Mouse (Mus musculus): ENCODE results near the gene Nxnl2. TPM values are rescaled to one million over a fixed set of nuclear protein-coding genes. Genes with fewer than 3 reads are reported as not detected.

The Nxnl2 gene
- total RNA-seq (2021) = 1 to 10 TPM; 1.3 to 3.3 TPM

- intact Hi-C loops (cut with DNase I) = loop anchor here (5.0 kb wide), 2 partner anchors 69 to 209 kb away; partner anchors contain the start of gene Spin1
- peak; percentile 56 to 61 for DNase-seq
These were observed at the start of gene Nxnl2 for GRCm38 (mm10) chr13:51170691-51171680. Nxnl2 (plus strand) TSS chr13:51171022.

DNA sequence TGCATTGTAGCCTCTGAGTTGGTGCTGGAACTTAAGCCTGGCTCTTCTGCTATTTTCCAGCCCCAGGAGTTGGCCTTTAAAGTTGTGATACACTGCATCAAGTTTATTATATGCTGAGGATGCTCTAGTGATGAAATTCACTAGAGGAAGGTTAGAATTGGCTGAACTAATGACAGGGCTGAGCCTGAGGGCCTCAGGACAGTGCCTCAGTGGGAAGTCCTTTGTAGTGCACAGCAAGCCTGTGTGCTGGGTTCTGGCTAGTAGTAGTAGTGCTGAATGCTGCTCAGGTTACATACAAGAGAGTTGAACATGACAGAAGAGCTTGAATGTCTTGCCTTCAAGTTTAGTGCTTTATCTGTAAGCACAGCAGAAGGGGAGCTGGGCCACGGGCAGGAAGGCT is 48.9 kb upstream of the Nxnl2 start:
- no peak for DNase-seq
- intact Hi-C loops (cut with DNase I) = no loop called here

DNA sequence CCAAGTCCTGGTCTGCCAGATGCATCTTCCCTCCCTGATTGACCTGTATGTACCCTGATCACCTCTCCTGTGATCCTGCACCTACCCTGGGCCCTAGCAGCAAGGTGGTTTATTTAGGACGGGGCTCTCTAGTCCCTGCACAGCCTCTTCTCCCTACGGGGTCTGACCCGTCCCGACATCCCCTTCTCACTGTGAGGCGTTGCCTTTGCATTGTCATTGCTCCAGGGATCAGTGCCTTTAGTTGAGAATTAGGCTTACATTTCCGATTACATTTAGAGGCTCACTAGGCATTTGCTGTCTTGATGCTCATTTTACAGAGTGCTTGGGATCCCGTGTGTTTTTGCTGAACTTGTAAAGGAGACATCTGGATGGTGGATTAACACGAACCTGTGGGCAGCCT is 48.1 kb upstream of the Nxnl2 start:
- intact Hi-C loops (cut with DNase I) = no loop called here
- no peak for DNase-seq

- intact Hi-C loops (cut with DNase I) = no loop called here
These were observed 45.5 kb upstream of the Nxnl2 start for GRCm38 (mm10) chr13:51125357-51125756.

DNA sequence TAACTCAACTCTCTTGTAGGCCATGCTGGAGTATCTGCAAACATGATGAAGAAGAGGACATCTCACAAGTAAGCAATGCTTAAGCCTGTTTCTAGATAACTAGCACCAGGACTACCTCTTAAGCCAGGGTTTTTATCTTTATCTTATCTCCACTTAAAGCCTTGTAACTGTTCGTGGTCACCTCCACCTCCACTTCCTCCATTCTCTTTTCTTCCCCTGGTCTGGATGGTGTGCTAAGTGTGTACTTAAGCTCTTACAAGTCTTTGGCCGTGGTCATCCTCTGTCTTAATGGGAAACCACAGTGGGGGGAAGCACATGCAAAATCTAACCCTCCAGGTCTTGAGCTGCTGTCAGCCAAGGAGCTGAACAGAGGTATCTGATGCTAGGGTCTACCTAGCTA is 42.9 kb upstream of the Nxnl2 start:
- intact Hi-C loops (cut with DNase I) = no loop called here

More at GRCm38 (mm10) chr13:51125357-51125756, 45.5 kb upstream of the Nxnl2 start:
- no peak for DNase-seq

GRCm38 (mm10) chr13:51128417-51128816 is 42.4 kb upstream of the Nxnl2 start:
- intact Hi-C loops (cut with DNase I) = no loop called here
- no peak for DNase-seq

More for the DNA sequence above, 42.9 kb upstream of the Nxnl2 start:
- DNase-seq = no peak

GRCm38 (mm10) chr13:51131179-51131578 is 39.6 kb upstream of the Nxnl2 start:
- intact Hi-C loops (cut with DNase I) = no loop called here
- no peak for DNase-seq

DNA sequence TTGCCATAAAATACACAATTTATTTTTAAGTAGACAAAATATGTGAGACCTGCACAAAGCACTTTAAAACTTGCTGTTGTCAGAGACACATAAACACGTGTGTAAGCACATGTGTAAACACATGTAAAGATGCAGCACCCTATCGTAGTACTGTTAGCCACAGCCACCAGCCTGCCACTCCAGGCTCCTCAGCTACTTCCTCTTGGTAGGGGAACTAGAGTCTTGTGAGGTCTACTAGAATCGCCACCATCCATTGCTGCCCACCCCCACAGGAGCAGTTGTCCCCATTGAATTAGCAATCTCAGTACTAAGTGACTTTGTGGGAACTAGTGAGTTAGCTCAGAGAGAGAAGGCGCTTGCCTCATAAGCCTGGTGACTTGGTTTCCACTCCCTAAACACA is 34.5 kb upstream of the Nxnl2 start:
- DNase-seq = no peak
- intact Hi-C loops (cut with DNase I) = no loop called here

- no peak for DNase-seq
- intact Hi-C loops (cut with DNase I) = no loop called here
These were observed 33.7 kb upstream of the Nxnl2 start for GRCm38 (mm10) chr13:51136996-51137701.

- intact Hi-C loops (cut with DNase I) = no loop called here
- DNase-seq = no peak
These were observed 33.2 kb upstream of the Nxnl2 start for GRCm38 (mm10) chr13:51137702-51138031.

- intact Hi-C loops (cut with DNase I) = no loop called here
- DNase-seq = no peak
These were observed 23.7 kb upstream of the Nxnl2 start for GRCm38 (mm10) chr13:51147106-51147505.

GRCm38 (mm10) chr13:51152966-51153669 is 17.7 kb upstream of the Nxnl2 start:
- DNase-seq = no peak
- intact Hi-C loops (cut with DNase I) = no loop called here

DNA sequence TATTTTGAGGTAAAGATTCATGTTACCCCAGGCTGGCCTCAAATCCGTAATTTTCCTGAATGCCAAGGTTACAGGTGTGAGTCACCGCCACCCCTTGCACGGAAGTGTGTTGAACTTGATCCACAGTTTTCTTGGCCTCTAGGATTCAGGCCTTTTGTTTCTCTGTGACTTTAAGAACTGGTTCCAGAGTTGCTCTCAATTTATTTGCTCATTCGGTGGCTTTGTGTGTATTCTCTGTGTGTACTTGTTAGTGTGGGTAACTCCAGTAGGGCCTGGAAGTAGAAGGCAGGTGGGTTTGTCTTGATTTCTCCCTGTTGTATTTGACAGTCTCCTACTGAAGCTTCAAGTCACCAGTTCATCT is 17.2 kb upstream of the Nxnl2 start:
- intact Hi-C loops (cut with DNase I) = no loop called here
- DNase-seq = no peak

GRCm38 (mm10) chr13:51155178-51156013 is 15.4 kb upstream of the Nxnl2 start:
- DNase-seq = peak; percentile 48 to 49
- intact Hi-C loops (cut with DNase I) = no loop called here

DNA sequence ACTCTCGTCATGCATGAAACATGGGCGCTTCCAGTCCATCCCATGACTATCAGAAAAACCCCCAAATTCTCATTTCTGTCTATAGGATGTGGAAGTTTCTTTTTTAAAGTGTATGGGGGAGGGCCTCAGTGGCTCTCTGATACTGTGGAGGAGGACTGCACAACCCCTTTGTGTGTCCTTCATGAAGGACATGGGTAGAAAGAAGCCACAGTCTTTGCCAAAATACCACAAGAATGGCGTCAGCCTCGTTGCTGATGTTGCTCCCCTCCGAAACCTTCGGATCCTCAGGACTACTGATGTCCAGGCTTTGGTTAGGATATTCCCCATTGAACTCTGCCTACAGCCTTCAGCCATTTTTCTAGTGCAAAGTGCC is 14.8 kb upstream of the Nxnl2 start:
- no peak for DNase-seq
- intact Hi-C loops (cut with DNase I) = no loop called here

GRCm38 (mm10) chr13:51157291-51157690 is 13.5 kb upstream of the Nxnl2 start:
- DNase-seq = no peak
- intact Hi-C loops (cut with DNase I) = no loop called here

DNA sequence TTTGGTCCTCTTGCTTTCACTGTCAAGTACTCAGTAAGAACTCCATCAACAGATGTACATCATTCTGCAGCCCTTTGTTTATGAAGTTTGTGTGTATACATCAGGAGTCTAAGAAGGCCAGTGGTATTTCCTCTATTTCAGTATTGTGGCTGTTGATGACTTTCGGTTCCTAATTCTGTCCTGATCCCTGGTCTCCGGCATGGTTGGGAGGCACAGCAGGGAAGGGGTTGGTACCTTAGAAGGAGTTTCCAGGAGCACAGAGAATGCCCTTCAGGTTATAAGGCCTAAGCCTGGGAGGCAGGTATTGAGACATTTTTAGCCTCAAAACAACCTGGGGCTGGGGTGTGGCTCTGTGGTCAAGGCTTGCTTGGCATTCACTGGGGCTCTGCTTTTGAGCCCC is 9.2 kb upstream of the Nxnl2 start:
- DNase-seq = no peak
- intact Hi-C loops (cut with DNase I) = no loop called here

- DNase-seq = no peak
- intact Hi-C loops (cut with DNase I) = no loop called here
These were observed 8.6 kb upstream of the Nxnl2 start for GRCm38 (mm10) chr13:51162246-51162645.

- no peak for DNase-seq
- intact Hi-C loops (cut with DNase I) = no loop called here
These were observed 4.1 kb upstream of the Nxnl2 start for GRCm38 (mm10) chr13:51166711-51167110.

- intact Hi-C loops (cut with DNase I) = loop anchor here (5.0 kb wide), 2 partner anchors 68 to 208 kb away; partner anchors contain the start of gene Spin1
These were observed 607 bp upstream of the Nxnl2 start for GRCm38 (mm10) chr13:51170215-51170614.

More at GRCm38 (mm10) chr13:51170215-51170614, 607 bp upstream of the Nxnl2 start:
- peak; percentile 41 to 49 for DNase-seq
